Mouse (Mus musculus) hindbrain, postnatal 0 days (tissue): ENCODE data around the gene Cdk17. TPM values are rescaled to one million over a fixed set of nuclear protein-coding genes. Genes with fewer than 3 reads are reported as not detected.

ENCODE experiments used
- ATAC-seq: fragments of 200-750 bp; cut with Nextera tagmentation; 2 replicates; pipeline ENCODE4 v1.8.0; 2017; ENCODE audit warnings: mild to moderate bottlenecking, moderate TSS enrichment, moderate library complexity
- DNase-seq: peaks from one replicate; pipeline ENCODE4 v3.0.0-alpha.2; 2015; ENCODE audit warnings: low spot score
- H3K27ac ChIP-seq: fragments of 300-500 bp; sonication (generic); 2 replicates; pipeline ENCODE4 v1.5.1; 2014; ENCODE audit warnings: mild to moderate bottlenecking
- H3K27me3 ChIP-seq: fragments of 300-500 bp; sonication (generic); 2 replicates; pipeline ENCODE4 v1.6.1; 2014; ENCODE audit warnings: low read length, mixed read lengths; ENCODE audit not compliant: insufficient read depth
- H3K36me3 ChIP-seq: fragments of 300-500 bp; sonication (generic); 2 replicates; pipeline ENCODE4 v1.6.1; 2014; ENCODE audit warnings: low read length, mixed read lengths; ENCODE audit not compliant: insufficient read depth
- H3K4me1 ChIP-seq: fragments of 300-500 bp; sonication (generic); 2 replicates; pipeline ENCODE4 v1.6.1; 2014; ENCODE audit warnings: antibody characterized with exemption, low read length, mixed read lengths; ENCODE audit not compliant: insufficient read depth
- H3K4me2 ChIP-seq: fragments of 300-500 bp; sonication (generic); 2 replicates; pipeline ENCODE4 v1.6.1; 2014; ENCODE audit warnings: low read depth, mild to moderate bottlenecking, low read length, moderate library complexity, mixed read lengths
- H3K4me3 ChIP-seq: fragments of 300-500 bp; sonication (generic); 2 replicates; pipeline ENCODE4 v1.5.1; 2014; ENCODE audit warnings: low read length
- H3K9ac ChIP-seq: fragments of 300-500 bp; sonication (generic); replicated peaks from 2 replicates; pipeline ENCODE4 v1.6.1; 2014; ENCODE audit warnings: mild to moderate bottlenecking, low read length, moderate library complexity, mixed read lengths
- H3K9me3 ChIP-seq: fragments of 300-500 bp; sonication (generic); 2 replicates; pipeline ENCODE4 v1.6.1; 2016; ENCODE audit warnings: low read length, mixed read lengths
- CTCF ChIP-seq: IDR thresholded peaks from 2 replicates; pipeline ENCODE4 v1.5.1; 2016; ENCODE audit warnings: antibody characterized with exemption, control low read depth, low read depth
- WGBS: fragments of 180-500 bp; shearing (Covaris S2); extraction: QIAGEN DNeasy Blood & Tissue Kit; methylation state at CpG from one replicate; pipeline ENCODE4 v1.1.7; 2014; 5-methylcytosine and 5-hydroxymethylcytosine counted together
- polyA plus RNA-seq: library from polyadenylated mRNA; unstranded; fragments of >200 nt; fragmentation: Nextera tagmentation; extraction: Ambion mirVana; gene quantifications from 2 replicates; pipeline ENCODE4 v1.2.1, GENCODE M21; 2015
- total RNA-seq: library from RNA; depleted of rRNA; stranded (reverse); fragments of >200 nt; gene quantifications from 2 replicates; pipeline ENCODE4 v1.2.3, GENCODE M21; 2014

Gene Cdk17
- total and polyA plus RNA-seq, 2 experiments from 2014 or later: 32.6 to 63.3 TPM

- Histone ChIP-seq H3K4me3 (no peak overlapping the region), H3K27me3 (no peaks in the 10 kb centered on the region), H3K4me2 (no peak overlapping the region), H3K36me3 (no peaks in the 10 kb centered on the region), H3K27ac (no peak overlapping the region), H3K4me1 (peaks cover 32% of the 10 kb centered on the region), H3K9ac (no peak overlapping the region), H3K9me3 (no peaks in the 10 kb centered on the region)
- no peak for ATAC-seq
- 85% methylated on average over 9 of the region's 9 CpGs for WGBS
- no peak for TF ChIP-seq CTCF
- DNase-seq: no peak
These were observed 118.4 kb downstream of the Cdk17 start for GRCm38 (mm10) chr10:93279062-93279461.

- ATAC-seq (no peak), DNase-seq (peak; percentile 35)
- Histone ChIP-seq H3K4me2 (no peak overlapping the region), H3K27me3 (no peaks in the 10 kb centered on the region), H3K9ac (no peak overlapping the region), H3K4me3 (no peak overlapping the region), H3K4me1 (peaks cover 17% of the 10 kb centered on the region), H3K27ac (0 out of 2 replicates have a peak overlapping the region, but pooled peaks have one; percentile 2), H3K9me3 (no peaks in the 10 kb centered on the region), H3K36me3 (no peaks in the 10 kb centered on the region)
- TF ChIP-seq CTCF: no peak
- WGBS: 52% methylated on average over 12 of the region's 12 CpGs
These were observed 119.9 kb downstream of the Cdk17 start for GRCm38 (mm10) chr10:93280586-93280985.

DNA sequence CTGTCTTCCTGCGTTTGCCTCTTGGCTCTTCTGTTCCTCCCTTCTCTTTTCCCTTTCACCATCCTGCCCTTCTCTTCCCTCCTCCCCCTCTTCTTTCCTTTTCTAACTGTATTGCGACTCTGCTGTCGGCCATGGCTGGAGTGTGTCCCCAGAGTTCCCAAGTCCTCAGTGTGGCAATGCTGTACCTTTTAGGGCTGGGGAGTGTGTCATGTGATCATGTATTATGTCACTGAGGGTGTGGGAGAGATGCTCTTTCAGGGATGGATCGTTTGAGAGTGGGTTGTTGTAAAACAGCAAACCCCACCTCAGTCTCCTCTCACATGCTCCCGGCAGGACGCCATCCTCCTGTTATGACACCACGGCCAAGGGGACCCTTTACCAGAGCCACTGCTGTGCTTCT, 120.4 kb downstream of the Cdk17 start:
- no peak overlapping the region for H3K27ac ChIP-seq
- no peaks in the 10 kb centered on the region for H3K9me3 ChIP-seq
- no peak for DNase-seq
- peaks cover 12% of the 10 kb centered on the region; the same call in 1 of the 2 replicates for H3K4me1 ChIP-seq
- no peak overlapping the region for H3K4me3 ChIP-seq
- ATAC-seq: no peak
- no peaks in the 10 kb centered on the region for H3K36me3 ChIP-seq
- no peaks in the 10 kb centered on the region for H3K27me3 ChIP-seq
- 60% methylated on average over 7 of the region's 7 CpGs for WGBS
- H3K4me2 ChIP-seq: no peak overlapping the region
- H3K9ac ChIP-seq: no peak overlapping the region
- no peak for TF ChIP-seq CTCF

DNA sequence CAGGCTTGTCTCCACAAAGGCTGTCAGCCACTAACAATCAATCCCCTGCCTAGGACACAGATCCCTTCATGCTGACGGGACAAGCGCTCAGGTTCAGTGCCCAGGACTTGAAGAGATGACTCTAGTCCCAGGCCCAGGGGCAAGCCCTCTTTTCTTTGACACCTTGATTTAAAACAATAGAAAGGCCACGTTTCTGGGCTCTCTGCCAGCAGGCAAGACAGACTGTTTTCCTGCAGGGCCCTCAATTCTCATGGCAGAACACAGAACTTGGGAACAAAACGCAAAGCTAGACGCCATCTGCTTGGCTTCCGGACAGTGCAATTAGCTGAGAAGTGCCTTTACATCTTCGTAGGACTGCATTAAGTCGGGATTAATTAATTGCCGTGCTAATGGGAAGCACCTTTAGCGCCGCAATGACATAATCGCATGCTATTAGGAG, 121.9 kb downstream of the Cdk17 start:
- ATAC-seq (0 out of 2 replicates have a peak, but pooled peaks have one; percentile 8), DNase-seq (peak; percentile 61)
- TF ChIP-seq CTCF: no peak
- Histone ChIP-seq H3K9ac (no peak overlapping the region), H3K4me1 (0 out of 2 replicates have a peak, but pooled peaks cover 2% of the 10 kb centered on the region), H3K4me2 (no peak overlapping the region), H3K9me3 (no peaks in the 10 kb centered on the region), H3K4me3 (no peak overlapping the region), H3K27ac (no peak overlapping the region), H3K36me3 (no peaks in the 10 kb centered on the region), H3K27me3 (no peaks in the 10 kb centered on the region)
- WGBS: 25% methylated on average over 12 of the region's 12 CpGs

DNA sequence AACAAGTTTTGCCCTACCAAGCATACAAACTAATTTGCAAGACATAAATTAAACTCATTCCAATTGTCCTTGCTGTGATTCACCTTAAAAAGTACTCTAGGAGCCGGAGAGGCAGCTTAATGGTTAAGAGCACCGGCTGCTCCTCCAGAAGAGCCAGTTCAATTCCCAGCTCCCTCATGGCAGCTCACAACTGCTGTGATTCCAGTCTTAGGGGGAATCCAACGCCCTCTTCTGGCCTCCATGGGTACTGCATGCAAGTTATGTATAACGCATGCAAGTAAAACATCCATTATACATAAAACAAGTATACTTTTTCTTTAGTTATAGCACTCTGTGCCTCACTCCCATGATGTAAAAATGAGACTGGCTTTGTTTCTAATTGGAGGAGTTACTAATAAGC, 122.6 kb downstream of the Cdk17 start:
- H3K4me3 ChIP-seq: no peak overlapping the region
- no peak overlapping the region for H3K9ac ChIP-seq
- 0 out of 2 replicates have a peak, but pooled peaks cover 2% of the 10 kb centered on the region for H3K4me1 ChIP-seq
- WGBS: 72% methylated on average over 4 of the region's 4 CpGs
- no peak overlapping the region for H3K27ac ChIP-seq
- no peak overlapping the region for H3K4me2 ChIP-seq
- TF ChIP-seq CTCF: peak; percentile 62
- no peaks in the 10 kb centered on the region for H3K27me3 ChIP-seq
- DNase-seq (peak; percentile 27), ATAC-seq (no peak)
- H3K9me3 ChIP-seq: no peaks in the 10 kb centered on the region
- no peaks in the 10 kb centered on the region for H3K36me3 ChIP-seq

- no peak for DNase-seq
- Histone ChIP-seq H3K4me2 (no peak overlapping the region), H3K4me1 (0 out of 2 replicates have a peak, but pooled peaks cover 6% of the 10 kb centered on the region), H3K27ac (no peak overlapping the region), H3K27me3 (no peaks in the 10 kb centered on the region), H3K36me3 (no peaks in the 10 kb centered on the region), H3K9me3 (no peaks in the 10 kb centered on the region), H3K9ac (no peak overlapping the region), H3K4me3 (no peak overlapping the region)
- ATAC-seq: no peak
- no peak for TF ChIP-seq CTCF
- WGBS: 88% methylated on average over 5 of the region's 5 CpGs
These were observed 124.8 kb downstream of the Cdk17 start for GRCm38 (mm10) chr10:93285489-93285888.

DNA sequence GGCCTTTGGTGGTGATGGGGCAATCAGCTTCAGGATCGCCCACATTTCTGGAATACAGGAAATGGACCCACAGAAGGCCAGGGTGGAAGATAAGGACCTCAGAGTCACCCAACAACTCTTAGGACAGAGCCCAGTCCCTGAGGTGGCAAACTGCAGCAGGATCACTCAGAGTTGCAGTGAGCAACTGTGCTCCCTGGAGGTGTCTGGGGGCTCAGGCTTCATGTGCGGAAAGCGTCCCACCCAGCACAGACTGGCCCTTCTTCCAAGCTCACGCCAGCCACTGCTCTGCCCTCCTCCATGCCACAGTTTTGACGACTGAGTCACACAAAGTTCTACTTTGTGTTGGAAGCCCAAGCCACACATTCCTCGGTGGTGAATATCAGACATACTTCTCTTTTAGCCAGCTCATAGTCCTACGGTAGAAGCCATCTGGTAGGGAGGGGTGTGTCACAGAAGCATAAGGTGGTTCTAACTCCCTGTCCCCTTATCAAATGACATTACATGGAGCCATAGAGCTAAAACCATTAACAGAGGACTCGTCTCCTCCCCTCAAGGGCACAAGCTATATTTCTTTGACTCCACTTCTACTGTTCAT, 127.0 kb downstream of the Cdk17 start:
- Histone ChIP-seq H3K27ac (no peak overlapping the region), H3K4me3 (no peak overlapping the region), H3K36me3 (no peaks in the 10 kb centered on the region), H3K4me2 (no peak overlapping the region), H3K27me3 (no peaks in the 10 kb centered on the region), H3K9me3 (no peaks in the 10 kb centered on the region), H3K9ac (no peak overlapping the region), H3K4me1 (0 out of 2 replicates have a peak, but pooled peaks cover 4% of the 10 kb centered on the region)
- no peak for ATAC-seq
- TF ChIP-seq CTCF: no peak
- 89% methylated on average over 8 of the region's 8 CpGs for WGBS
- no peak for DNase-seq
